Mouse (Mus musculus) fat pad, adult 2 months (tissue): Measurements from ENCODE around the gene Fgfr2.
"Not testable (repeated sequence)": the region's sequence is repeated elsewhere in the genome, so short reads cannot be mapped to it uniquely, and the experiment has no call there.

Experiments
- DNase-seq: peaks from one replicate; pipeline ENCODE4 v3.0.0-alpha.2; 2011; ENCODE audit warnings: low read depth, low spot score; ENCODE audit errors: extremely low read depth

Gene Fgfr2

DNA sequence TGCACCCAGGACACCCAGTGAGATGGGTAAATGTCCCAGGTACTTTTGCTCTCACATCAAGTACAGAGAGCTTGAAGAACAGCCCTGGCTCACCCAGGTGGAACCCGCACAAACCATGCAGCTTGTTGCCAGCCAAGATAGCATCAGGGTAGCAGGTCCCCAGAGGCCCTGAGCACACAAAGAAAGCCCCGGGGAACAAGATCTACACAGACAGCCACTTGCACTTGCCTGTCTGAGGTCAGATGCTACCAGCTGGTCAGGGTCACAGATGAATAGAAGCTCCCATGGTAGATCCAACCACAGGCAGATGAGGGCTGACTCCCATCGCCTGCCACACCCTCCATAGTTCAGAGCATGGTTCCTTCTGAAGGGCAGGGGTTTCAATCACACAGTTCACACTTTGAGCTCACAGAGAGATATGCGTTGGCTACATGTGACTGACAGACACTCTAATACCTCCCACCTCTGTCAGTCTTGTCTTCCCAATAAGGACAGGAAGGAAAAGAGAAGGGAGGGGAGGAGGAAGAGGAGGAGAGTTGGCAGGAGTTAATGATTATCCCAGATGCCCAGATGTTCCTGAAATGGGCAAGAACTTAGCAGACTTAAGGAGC is 642.3 kb downstream of the Fgfr2 start:
- no peak for DNase-seq

DNA sequence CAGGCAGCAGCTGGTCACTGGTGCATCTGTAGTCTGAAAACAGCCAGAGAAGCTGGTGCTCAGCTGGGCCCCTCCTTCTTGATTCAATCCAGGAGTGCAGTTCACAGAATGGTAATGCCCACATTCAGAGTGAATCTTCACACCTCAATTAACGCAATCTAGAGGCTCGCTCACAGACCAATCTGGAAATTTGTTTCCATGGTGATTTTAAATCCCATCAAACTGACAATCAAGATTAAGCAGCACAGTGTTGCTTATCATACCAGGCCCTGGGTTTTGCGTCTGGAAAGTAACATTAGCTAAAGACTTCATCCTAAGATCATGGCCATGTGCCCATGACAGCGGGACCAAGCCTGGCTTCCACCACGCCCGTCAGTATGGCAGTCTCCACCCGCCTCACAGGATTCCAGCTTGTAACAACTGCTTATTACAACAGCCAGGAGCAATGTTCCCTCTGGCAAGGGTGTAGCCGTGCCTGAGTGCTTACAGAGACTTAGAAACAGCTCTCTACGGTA is 644.8 kb downstream of the Fgfr2 start:
- DNase-seq: no peak

DNA sequence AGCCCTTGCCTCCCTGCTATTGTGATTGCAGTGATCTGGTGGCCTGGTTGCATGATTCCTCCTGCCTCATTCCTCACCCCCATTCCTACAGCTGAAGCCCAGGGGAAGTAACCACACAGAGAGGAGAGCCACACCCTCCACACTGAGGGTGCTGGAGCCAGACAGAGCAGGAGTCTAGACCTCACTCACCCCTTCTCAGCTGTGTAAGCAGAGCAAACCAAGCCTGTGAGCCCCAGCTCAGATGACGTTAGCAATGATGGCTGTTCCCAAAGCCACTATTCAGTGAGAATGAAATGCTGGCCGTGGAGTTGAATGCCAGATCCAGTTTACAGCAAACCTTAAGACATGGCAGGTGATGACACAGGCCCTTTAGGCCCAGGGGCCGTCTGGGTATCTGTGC is 645.4 kb downstream of the Fgfr2 start:
- no peak for DNase-seq

- no peak for DNase-seq
These were observed 646.7 kb downstream of the Fgfr2 start for GRCm38 (mm10) chr7:132476491-132476890.

GRCm38 (mm10) chr7:132475069-132475468 is 648.1 kb downstream of the Fgfr2 start:
- DNase-seq: no peak

DNA sequence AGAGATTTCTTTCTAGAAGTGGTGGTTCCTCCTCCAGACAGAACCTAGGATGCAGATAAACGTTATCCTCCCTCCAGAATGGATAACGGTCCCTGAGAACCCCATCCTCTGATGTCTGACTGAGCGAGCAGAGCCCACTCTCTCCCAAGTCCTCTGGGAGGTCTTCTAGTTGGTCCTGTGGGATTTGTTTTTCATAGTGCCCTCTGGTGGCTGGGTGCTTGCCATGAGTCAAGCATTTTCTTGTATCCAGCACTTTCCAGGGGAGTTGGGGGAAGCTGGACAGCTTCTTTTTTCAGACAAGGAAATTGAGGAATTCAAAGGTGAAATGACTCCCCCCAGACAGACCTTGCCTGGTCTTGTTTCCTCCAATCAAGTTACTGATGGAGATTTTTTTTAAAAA is 651.8 kb downstream of the Fgfr2 start:
- no peak for DNase-seq

- no peak for DNase-seq
These were observed 654.8 kb downstream of the Fgfr2 start for GRCm38 (mm10) chr7:132468391-132468790.

GRCm38 (mm10) chr7:132465897-132466296 is 657.3 kb downstream of the Fgfr2 start:
- DNase-seq: no peak

- no peak for DNase-seq
These were observed 658.3 kb downstream of the Fgfr2 start for GRCm38 (mm10) chr7:132464894-132465293.

- no peak for DNase-seq
These were observed 664.7 kb downstream of the Fgfr2 start for GRCm38 (mm10) chr7:132458493-132458892.

DNA sequence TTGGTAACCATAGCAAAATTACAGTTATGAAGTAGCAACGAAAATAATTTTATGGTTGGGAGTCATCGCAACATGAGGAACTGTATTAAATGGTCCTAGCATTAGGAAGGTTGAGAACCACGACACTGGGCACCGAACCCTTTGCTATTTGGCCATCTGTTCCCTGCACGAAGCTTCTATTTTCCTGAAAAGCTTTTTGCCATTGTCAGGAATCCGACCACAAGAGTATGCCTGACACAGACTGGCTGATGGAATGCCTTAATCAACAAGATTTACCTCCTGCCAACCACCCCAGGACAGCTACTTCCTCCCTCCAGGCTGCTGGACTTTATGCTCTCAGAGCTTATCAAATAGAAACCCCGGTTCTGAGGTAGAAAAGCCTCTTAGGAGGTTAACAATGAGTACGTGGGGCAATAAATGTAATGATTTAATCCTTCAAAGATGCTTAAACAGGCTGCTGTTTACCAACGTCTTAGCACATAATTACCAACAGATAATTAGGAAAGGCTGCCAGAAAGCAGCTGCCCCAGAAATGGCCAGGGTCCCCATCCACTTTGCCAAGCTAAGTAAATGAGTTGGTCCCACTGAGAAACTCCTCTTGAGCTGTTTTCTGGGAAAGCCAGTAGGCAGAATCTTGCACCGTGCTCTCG is 668.0 kb downstream of the Fgfr2 start:
- DNase-seq: no peak

DNA sequence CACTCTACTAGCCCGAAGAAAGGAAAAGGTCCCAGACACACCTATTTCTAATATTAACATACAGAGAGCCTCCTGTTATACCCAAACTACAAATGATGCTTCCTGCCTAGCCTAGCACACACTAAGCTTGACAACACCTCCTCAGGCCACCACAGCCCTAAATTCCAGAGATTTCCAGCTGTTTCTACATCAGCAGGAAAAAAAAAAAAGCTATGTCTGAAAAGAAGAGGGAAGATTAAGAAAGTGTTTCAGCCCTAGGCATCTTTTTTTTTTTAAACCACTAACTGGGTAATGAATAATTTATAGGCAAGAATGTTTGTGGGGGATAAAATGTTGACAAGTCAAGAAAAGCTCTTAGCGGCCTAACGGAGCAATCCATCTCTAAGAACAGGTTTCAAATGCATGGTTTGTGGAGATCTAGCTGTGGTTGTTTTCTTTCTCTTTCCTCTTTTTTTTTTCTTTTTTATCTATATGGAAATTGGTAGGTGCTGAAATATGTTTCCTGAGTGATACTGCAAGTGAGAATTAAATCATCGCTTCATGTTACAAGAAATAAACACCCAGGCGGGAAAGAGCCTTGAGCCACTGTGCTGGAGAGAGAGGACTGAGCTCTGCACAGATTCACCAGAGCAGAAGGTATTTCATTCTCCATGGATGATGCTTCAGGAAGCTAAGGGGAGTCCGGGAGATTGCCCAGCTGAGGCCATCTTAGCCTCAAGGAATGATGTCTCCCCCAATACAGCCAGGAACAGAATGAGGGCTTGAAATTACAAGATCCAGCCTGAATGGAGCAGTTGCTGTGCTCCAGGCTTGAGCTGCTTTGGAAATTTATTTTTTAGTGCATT is 673.0 kb downstream of the Fgfr2 start:
- no peak for DNase-seq

GRCm38 (mm10) chr7:132448511-132449154 is 674.5 kb downstream of the Fgfr2 start:
- DNase-seq: no peak

DNA sequence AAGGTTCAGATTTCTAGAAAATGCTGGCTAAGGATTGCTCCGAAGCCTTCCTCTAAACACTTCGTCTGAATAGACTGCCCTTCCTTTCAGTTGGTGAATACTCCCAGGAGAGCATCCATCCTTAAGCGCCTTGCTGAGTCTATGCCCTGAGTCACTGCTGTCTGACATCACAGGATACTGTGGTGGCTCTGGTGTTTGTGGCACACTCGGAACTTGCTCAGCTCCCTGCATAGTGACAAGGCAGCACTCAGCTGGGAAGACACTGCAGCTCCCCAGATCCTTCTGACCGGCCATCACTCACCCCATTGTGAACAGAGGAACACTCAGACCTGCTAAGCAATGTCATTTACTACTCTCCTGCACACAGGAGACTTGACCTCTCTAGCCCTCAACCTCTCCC is 675.6 kb downstream of the Fgfr2 start:
- DNase-seq: no peak

DNA sequence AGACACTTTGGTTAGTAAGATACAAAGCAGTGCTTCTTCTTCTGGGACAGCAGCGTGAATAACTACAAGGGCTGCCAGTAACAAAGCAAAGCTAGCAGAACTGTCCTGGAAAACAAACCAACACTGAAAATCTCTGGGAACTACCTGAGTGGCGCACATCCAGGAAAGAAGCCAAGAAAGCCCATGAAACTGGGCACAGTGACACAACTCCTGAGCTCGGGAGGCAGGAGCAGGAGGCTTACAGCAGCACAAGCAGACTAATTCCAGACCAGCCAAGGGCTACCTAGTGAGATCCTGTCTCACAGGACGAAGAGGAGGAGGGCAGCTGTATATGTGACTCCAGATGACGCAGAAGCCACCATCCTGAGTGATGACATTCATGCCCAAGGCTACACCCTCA is 676.3 kb downstream of the Fgfr2 start:
- no peak for DNase-seq

GRCm38 (mm10) chr7:132444221-132444620 is 678.9 kb downstream of the Fgfr2 start:
- DNase-seq: no peak

DNA sequence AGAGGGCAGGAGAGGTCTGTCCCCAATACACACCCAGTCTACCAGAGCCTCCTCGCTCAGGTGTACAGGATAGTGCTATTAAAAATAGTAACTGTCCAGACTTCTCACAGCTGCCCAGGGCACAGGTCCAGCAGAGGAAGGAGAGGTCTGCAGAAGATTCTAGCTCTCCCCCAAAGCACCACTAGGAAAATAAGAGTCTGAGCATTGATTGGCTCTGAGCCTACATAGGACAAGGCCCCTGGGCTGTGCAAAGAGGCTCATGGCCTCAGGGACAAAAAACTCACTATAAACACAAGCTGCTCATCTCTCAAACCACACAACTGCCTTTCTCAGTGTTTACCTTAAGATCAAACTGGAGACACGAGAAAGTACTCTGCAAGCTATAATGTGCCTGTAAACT is 679.4 kb downstream of the Fgfr2 start:
- no peak for DNase-seq

- no peak for DNase-seq
These were observed 680.0 kb downstream of the Fgfr2 start for GRCm38 (mm10) chr7:132443134-132443533.

- DNase-seq: not testable (repeated sequence)
These were observed 680.9 kb downstream of the Fgfr2 start for GRCm38 (mm10) chr7:132442133-132442763.

GRCm38 (mm10) chr7:132439916-132440315 is 683.2 kb downstream of the Fgfr2 start:
- no peak for DNase-seq

- DNase-seq: no peak
These were observed 685.1 kb downstream of the Fgfr2 start for GRCm38 (mm10) chr7:132438060-132438459.
